Mouse (Mus musculus): ENCODE measurements around the gene Gm21954. TPM values are rescaled to one million over a fixed set of nuclear protein-coding genes. Genes with fewer than 3 reads are reported as not detected.

Gene Gm21954
- total RNA-seq (2021), result not detected

- no peak for DNase-seq
- intact Hi-C loops (cut with DNase I), result no loop called here
Measured at GRCm38 (mm10) chr3:55472110-55472509, at the start of gene Gm21954. Gm21954 (minus strand) TSS chr3:55472210.

- intact Hi-C loops (cut with DNase I), result no loop called here
- DNase-seq, result peak; percentile 70
Measured at GRCm38 (mm10) chr3:55521776-55522175, 49.8 kb upstream of the Gm21954 start.

GRCm38 (mm10) chr3:55520240-55521180 lies 48.5 kb upstream of the Gm21954 start:
- DNase-seq, result peak; percentile 90

GRCm38 (mm10) chr3:55517454-55518014 lies 45.5 kb upstream of the Gm21954 start:
- no peak for DNase-seq
- intact Hi-C loops (cut with DNase I), result no loop called here

More at GRCm38 (mm10) chr3:55520240-55521180, 48.5 kb upstream of the Gm21954 start:
- intact Hi-C loops (cut with DNase I), result no loop called here

- no peak for DNase-seq
- intact Hi-C loops (cut with DNase I), result loop anchor here (2.0 kb wide), 1 partner anchor 15 kb away; no protein-coding TSS in a partner anchor
Measured at GRCm38 (mm10) chr3:55515966-55516365, 44.0 kb upstream of the Gm21954 start.

DNA sequence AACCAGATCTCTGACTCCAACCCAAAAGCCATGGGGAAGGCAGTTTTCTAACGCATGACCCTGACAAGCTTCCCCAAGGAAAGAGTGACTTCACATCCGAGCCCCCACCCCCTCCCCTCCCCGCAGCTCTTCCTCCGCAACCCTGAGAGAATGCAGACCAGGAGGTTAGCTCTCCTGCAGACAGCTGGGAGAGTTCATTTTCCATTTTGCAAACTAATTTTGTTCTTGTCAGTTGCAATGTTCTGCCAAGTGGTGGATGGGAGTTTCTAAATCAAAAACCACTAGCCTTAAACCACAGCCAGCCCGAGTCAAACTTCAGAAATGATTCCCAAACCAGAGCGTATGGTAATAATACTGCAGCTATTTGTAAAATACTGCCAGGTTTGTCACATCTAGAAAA lies 39.6 kb upstream of the Gm21954 start:
- intact Hi-C loops (cut with DNase I), result no loop called here
- no peak for DNase-seq

DNA sequence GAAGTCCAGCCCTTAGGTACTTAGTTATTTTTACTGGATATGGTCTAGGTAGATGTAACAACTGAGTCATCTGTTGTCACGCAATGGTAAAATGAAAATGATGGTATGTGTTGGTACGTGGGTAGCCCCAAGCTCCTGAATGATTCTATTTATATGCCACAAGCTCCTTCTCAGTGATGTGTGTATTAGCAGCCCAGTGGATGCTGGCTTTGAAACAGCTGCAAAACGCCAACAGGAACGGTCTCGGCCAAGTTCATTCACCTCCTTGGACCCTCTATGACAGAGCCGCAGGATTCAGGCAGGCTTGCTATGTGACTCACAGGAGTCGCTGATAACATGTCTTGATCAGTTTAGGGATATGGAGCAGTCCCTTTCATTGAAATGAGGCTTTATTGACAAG lies 38.2 kb upstream of the Gm21954 start:
- no peak for DNase-seq
- intact Hi-C loops (cut with DNase I), result no loop called here

GRCm38 (mm10) chr3:55499298-55499697 lies 27.3 kb upstream of the Gm21954 start:
- intact Hi-C loops (cut with DNase I), result no loop called here
- no peak for DNase-seq

DNA sequence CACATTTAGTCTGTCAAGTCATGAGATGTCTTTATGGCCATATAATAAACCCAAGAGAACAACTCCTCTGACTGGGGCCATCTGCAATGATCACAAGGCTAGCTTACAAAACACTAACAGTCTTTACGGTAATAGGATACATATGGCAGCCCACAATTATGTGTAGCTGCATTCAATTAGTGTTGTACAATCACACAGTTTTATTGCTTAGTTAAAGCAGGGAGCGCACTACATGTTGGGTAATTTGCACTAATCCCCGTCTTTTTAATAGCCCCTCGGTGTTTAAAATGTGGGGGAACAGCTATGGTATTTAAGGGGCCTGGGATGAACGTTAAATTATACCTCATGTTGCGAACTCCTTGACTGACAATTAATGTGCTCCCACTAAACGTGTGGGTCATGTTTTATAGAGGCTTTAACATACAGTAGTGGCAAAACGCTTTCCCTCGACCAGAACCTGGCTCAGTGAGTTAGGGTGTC lies 24.5 kb upstream of the Gm21954 start:
- no peak for DNase-seq
- intact Hi-C loops (cut with DNase I), result no loop called here

DNA sequence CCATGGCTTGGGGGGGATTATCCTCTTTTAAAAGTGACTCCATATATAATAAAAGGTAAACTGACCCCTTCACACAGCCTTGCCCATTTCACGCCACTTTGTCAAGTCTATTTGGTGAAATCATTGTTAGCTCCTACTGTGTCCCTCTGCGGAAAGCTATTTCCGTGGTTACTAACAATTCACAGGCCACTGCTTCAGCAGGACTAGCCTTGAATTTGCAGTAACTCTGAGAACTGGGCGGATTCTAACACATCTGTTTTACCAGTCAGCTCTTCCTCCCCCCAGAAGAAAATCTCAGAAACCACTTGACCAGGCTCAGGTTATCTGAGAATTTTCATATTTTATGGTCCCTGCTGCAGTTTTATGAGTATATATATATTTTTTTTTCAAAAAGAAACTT lies 23.9 kb upstream of the Gm21954 start:
- DNase-seq, result no peak
- intact Hi-C loops (cut with DNase I), result no loop called here

DNA sequence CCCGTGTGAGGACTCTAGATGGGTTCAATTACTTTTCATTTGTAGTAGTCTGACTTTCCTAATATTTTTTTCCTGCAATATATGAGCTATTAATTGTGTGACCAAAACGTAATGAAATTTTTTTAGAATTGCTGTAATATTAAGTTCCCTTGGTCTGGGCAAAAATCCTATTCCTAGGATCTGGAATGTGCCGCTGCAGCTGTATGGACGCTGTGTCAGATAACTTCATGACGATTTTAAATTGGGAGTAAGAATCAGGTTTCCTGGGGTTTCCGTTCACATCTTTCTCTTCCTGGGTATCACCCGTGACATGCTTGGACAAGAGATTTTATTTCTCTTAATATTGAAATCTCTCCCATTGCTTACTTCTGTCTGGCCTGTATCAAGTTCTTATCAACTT lies 23.2 kb upstream of the Gm21954 start:
- intact Hi-C loops (cut with DNase I), result no loop called here
- no peak for DNase-seq

DNA sequence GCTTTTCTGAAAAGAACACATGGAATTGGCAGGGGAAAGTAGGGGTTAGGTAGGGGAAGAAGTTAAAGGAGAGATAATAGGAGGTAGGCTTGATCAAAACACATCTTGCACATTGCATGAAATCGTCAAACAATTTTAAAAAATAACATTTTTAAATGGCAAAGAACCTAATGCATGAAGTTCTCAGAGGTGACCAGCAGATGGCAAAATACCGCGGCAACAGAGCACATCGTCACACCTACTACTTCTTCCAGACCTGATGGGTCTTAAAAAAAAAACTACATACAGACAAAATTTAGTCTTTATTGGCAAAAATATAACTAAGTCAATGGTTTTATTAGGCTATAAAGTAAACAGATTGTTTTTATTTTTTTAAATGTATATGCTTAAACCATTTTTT lies 22.3 kb upstream of the Gm21954 start:
- intact Hi-C loops (cut with DNase I), result no loop called here
- DNase-seq, result no peak

DNA sequence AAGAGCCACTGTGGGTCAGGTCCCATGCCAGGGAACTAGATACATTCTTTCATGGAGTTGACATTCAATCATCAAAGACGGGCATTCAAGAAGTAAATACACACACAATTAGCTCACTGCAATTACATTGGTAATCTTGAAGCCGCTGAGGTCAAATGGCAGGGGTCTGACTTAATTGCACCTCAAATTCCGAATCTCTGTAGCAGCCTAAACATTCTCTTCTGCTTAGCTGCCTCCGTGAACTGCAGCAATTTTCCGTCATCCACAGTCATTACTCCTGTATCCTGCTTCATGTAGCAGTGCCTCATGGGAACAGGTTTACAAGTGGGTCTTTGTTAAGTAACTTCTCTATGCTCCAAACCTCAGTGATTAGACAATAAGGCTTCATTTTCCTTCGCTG lies 20.0 kb upstream of the Gm21954 start:
- no peak for DNase-seq
- intact Hi-C loops (cut with DNase I), result no loop called here

GRCm38 (mm10) chr3:55489231-55489990 lies 17.4 kb upstream of the Gm21954 start:
- intact Hi-C loops (cut with DNase I), result no loop called here

DNA sequence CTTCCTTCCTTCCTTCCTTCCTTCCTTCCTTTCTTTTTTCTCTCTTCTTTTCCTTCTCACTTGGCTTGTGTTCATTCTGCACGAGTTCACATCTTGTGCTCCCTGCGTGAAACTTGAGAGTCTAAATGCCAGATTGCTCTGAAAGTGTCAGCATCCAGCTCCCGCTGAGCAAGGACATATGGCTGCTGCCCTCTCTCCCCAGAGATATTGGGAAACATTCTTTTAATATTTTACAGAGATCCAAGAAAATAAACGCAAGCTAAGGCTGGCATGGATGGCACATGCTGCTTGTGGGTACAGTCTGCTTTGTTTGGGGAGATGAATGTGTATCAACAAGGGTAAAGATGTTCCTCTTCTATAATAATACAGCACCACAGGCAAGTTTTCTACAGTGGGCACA lies 11.3 kb upstream of the Gm21954 start:
- intact Hi-C loops (cut with DNase I), result no loop called here
- peak; percentile 54 for DNase-seq

More at GRCm38 (mm10) chr3:55489231-55489990, 17.4 kb upstream of the Gm21954 start:
- DNase-seq, result peak; percentile 29

- intact Hi-C loops (cut with DNase I), result no loop called here
- no peak for DNase-seq
Measured at GRCm38 (mm10) chr3:55481140-55481539, 9.1 kb upstream of the Gm21954 start.

DNA sequence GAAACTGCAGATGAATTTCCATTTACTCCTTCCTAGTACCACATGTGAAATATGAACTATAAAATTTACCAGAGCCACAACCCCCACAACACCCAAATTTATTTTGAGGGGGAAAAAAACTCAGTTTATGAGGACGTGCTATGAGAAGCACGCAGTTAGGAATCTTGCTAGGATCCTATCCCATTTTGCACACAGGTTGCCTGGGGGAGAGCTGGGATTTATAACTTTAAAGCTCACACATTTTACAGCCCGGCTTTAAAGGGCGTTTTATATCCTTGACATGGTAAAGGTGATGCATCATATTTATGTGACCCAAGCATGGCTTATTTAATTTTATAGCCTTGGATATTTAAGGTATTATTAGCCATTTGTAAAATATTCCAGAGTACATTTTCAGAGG lies 7.3 kb upstream of the Gm21954 start:
- intact Hi-C loops (cut with DNase I), result no loop called here
- no peak for DNase-seq

- intact Hi-C loops (cut with DNase I), result no loop called here
Measured at GRCm38 (mm10) chr3:55476694-55477093, 4.7 kb upstream of the Gm21954 start.

GRCm38 (mm10) chr3:55473146-55473545 lies 1.1 kb upstream of the Gm21954 start:
- intact Hi-C loops (cut with DNase I), result no loop called here
- no peak for DNase-seq

More at GRCm38 (mm10) chr3:55476694-55477093, 4.7 kb upstream of the Gm21954 start:
- no peak for DNase-seq

GRCm38 (mm10) chr3:55466348-55466747 lies 5.7 kb downstream of the Gm21954 start:
- peak; percentile 23 for DNase-seq
- intact Hi-C loops (cut with DNase I), result loop anchor here (10.0 kb wide), 1 partner anchor 92 kb away; no protein-coding TSS in a partner anchor

DNA sequence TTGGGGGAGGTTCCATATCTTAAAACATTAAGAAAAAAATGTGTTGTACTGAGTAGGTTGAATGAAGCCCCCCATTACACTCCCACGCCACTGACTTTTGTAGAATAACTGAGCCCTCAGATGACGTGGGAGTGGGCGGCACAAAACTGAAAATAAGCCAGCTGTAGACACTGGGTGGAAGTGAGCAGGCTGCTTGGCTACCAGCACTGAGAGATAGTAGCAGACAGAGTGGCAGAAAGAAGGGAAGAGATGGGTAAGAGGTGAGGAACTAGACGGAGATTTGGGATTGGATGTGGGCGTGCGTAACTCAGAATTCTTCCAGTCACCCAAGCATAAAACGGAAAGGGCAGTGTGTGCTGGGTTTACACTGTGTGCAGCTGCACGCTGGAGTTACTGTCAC lies 6.2 kb downstream of the Gm21954 start:
- intact Hi-C loops (cut with DNase I), result loop anchor here (10.0 kb wide), 1 partner anchor 91 kb away; no protein-coding TSS in a partner anchor

More for the DNA sequence above, 6.2 kb downstream of the Gm21954 start:
- no peak for DNase-seq

All from left cerebral cortex, postnatal 4 days (tissue).